Mouse (Mus musculus) megakaryocyte, adult 5-6 weeks (primary cell): Measurements from ENCODE around the gene Pou2af1. TPM values are rescaled to one million over a fixed set of nuclear protein-coding genes. Genes with fewer than 3 reads are reported as not detected.

Source experiments
- ATAC-seq: 2 replicates; pipeline ENCODE4 v1.8.0; 2016; ENCODE audit warnings: mild to moderate bottlenecking, inconsistent platforms; ENCODE audit not compliant: poor library complexity, severe bottlenecking
- total RNA-seq, 2 experiments: library from RNA; stranded (forward) in 1 of 2; stranded (reverse) in 1 of 2; fragments of 153-499, 151-499 nt in 1 of 2; fragments of 221-1000, 200-1000 nt in 1 of 2; gene quantifications; 2 replicates each; pipeline versions ENCODE4 v1.2.3 to v1.2.4; 2015 to 2017

The Pou2af1 gene
- total RNA-seq, 2 experiments from 2014 or later = 0.22 TPM; not detected in 1

DNA sequence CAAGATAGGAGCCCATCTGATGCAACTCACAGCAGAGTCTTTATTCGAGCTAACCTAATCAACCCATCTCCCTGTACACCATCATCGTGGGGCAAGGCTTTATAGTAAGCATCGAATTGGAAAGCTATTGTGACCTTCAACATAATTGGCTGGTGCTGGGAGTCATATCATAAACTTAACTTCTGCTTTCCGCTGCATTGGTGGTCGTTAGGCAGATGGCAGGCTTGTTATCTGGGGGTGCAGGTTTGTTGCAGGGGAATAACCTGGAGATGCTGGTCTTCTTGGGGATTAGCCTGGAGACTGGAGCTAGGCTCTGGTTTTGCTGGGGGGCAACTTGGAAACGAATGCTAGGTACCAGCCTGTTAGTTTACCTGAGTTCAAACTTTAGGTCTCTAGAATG lies 2.4 kb downstream of the Pou2af1 start:
- ATAC-seq = no peak

DNA sequence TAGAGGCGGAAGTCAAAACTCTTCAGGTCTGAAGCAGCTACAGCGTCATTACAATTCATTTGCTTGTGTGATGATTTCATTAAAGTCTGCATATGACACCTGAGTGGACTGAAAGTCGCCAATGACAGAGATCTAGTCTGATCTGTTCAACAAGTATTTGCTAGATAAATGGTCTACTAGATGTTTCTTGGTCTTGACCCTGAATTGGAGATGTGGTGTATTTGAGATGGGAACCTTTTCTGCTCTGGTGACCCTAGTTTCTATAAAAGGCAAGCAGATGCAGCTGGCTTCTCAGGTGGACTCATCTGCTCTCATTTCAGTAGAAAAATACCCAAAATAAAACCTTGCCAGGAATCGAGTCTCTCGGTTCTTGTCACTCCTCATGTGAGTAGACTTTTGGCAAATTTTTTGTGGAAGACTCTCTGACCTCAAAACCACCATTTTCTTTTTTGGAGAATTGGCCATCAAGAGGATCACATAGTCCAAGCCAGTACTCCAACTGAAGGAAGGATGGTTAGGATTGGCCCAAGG lies 12.2 kb downstream of the Pou2af1 start:
- no peak for ATAC-seq

DNA sequence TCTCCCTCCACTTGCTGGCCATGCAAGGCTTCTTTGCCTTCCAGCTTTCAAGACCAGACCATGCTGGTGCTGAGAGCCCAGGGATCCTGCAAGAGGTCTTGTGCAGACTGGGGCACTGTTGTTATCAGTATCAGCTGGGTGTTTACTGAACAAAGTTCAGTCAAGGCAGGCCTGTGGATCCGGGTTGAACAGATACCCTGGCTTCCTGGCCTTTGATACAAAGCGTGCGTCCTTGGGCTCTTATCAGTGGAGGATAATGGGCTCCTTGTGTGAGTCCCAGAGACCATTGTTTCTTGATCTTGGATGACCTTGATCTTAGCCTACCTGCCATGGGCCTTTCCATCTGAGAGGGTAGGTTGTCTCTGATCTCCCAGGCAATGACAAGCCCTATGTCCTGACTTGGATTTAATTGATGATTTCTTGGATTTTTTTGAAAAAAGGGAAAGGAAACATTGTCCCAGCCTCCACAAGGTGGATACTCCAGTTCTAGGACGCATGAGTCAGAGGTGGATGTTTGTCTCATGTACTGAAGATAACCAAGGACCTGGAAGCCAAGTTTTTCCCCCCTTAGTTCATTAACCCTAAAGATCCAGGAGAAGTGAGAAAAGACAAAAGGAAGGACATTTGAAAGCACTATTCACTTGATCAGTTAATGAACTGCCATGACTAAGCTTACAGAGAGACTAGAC lies 17.3 kb downstream of the Pou2af1 start:
- ATAC-seq = no peak

DNA sequence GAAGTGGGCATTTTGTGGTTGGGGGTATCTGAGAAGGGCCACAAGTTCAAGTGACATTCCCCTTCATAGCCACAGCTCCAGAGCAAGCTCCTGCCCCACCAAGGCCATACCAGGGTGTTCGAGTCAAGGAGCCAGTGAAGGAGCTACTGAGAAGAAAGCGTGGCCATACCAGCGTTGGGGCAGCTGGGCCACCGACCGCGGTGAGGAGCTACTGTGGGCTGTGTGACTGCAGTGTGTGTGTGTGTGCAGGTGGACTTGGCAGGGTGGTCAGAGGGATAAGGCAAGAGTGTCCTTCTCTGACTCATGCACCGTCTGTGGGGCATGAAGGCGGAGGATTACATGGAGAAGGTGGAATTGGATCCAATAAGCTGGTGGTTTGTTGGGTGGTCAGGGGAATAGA lies 18.7 kb downstream of the Pou2af1 start:
- ATAC-seq = no peak

DNA sequence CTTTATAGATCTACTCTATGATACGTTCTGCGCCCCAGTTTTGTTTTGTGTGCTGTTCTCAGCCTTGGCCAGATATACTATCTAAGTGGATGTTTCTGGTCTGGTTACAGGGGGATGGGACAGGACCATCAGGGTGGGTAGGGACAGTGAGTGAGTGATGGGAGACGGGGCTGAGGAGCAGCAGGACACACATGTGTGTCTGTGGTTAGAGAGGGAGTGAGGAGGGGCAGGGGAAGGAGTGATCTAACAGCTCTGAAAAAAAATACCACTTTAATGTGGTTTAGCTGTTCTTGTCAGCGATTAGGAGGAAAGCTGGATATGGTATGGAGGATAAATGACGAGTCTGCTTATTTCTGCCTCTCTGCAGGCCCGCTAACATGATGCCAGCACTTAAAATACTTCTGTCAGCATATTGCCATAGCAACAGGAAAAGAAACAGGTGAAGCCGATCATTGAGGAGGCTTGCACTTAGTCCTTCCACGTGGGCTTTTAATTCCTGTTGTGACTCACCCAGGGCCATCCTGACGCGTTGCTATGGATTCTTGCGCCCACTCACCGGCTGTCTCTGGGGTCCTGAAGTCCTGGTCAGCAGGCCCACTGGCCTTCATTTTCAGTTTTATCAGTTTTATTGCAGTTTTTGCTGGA lies 25.4 kb downstream of the Pou2af1 start:
- ATAC-seq = no peak

DNA sequence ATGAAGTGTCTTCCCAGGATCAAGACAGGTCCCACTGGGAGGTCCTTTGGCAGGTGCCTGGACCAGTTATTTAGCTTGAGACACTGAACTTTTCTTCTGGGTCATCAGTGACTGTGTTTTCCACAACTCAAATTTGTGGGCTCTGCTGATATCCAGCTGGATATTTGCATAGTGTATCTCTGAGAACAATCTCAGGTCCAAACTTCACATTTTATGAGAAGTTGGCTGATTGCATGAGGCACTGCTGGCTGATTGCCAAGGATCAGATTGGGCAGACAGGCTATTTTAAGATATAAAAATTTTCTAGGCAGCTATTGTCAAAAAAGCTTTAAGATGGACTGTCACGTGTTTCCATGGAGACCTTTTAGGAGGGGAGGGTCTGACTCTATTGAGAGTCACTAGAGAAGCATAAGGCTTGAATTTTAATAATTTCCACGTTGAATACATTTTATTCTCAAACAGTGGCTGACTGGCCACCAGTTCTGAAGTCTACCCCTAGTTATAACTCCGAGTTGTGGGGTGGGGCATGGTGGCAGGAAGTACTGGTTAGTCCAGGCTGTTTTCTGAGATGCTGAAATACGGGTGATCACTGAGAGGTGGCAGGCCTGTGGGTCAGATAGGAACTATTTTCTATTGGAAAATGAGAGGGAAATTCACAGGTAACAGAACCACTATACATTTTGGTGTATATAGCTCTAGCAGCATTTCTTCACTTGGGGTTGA lies 43.4 kb downstream of the Pou2af1 start:
- no peak for ATAC-seq

DNA sequence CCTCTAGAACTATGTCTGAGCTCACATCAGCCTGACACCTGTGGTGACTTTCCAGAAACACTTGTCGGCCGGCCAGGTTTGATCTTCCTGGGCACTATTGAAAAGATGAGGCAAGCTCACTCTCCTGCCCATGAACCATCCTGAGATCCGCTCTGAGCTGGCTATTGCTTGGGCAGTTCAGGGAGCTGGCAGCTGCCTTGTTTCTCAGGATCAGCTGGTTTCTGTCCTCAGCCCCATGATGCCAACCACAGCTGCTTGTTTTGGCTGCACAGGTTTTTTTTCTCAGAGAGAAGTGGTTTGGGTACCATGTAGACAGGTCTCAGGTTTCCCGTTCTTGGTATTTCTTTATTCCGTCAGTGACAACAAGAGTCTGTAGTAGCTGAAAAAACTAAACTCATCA lies 44.9 kb downstream of the Pou2af1 start:
- no peak for ATAC-seq

DNA sequence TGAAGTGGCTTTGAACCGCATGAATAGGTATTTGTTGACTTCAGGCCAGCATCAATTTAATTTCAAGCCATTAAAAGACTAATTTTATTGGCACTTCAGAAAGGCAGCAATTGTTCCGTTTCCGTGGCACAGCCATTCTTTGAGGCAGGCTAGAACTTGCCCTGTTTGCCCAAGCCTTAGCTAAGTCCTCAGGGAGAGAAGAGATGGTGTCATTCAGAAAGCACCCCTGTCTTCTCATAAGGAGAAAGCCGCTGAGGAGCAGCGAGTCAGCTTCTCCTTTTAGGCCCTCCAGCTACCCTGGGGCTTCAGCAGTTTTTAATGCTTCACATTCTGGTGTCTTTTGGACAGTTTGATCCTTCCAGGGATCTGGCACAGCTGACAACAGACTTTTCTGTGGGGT lies 55.3 kb downstream of the Pou2af1 start:
- no peak for ATAC-seq

DNA sequence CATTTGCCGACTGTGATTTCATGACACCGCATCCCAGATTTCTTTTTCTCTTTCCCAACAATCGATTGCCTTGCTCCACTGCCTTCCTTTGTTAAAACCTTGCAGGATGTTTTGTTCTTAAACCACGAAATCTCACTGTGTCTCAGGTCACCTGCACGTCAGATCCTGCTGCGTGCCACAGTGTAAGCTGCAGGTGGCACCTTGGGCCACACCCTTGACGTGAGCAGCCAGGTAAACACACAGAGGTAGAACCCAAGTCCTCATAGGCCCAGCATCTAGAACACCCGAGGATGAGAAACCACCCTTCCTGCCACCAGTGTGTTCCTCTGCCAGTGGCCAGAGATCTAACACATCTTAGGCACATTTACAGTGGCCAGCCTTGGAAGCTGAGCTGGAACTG lies 57.6 kb downstream of the Pou2af1 start:
- no peak for ATAC-seq

DNA sequence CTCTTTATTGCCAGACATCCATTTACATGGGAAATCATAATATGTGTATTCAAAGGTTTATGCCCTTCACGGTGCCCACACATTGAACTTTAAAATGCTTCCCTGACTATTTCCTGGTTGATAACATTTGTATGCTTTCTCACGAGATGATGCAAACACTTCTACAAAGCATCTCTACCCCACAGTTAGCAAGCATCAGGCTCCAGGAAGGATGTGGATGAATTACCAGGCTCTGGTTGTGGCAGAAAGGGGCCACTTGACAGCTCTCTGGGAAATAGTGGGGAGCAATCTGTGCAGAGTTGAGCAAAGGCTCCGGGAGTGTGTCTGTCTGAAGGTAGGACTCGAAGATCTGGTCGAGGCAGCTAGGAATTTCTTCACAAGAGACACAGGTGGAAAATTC lies 58.6 kb downstream of the Pou2af1 start:
- no peak for ATAC-seq

DNA sequence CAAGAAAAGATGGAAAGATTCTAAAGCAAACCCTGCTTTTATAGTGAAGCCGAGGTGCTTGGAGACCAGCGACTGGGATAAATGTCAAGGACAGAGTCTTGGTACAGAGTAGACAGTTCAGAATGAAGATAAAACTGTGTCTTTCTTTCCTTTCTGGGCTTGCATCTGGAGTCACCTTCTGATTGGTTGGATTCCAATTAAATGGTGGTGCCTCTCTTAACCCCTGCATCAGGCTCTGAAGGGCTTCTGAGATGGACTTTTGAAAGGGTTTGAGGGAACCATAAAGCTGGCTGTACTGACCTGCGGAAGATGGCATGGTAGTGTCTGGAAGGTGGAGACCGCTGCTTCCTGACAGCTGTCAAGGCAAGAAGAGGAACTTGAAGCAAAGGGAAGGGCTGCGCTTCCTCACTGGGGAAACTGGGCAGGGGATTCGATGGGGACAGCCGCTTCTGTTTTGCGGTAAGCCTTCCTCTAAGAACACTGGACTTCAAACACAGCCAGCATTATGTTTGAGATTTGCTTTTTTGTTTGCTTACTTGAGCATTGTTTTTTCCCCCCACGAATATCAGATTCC lies 60.2 kb downstream of the Pou2af1 start:
- ATAC-seq = peak; percentile 91

DNA sequence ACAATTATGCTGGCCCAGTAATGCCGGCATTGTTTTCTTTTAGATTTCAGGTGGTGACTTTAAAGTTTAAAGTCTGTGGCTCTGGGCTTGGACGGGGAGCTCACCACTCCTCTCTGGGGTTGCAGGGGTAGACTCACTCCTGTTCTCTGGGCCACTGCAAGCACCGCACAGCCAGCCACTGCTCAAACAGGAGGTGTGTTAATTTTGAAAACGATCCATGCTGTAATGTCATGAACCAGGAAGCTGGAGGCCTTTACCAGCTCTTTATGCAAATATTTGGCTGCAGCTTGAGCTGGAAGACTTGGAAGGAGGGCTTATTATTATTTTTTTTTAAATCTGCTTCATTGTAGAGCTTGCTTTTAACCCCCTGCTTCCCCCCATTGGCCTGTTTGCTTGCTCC lies 61.2 kb downstream of the Pou2af1 start:
- ATAC-seq = no peak

DNA sequence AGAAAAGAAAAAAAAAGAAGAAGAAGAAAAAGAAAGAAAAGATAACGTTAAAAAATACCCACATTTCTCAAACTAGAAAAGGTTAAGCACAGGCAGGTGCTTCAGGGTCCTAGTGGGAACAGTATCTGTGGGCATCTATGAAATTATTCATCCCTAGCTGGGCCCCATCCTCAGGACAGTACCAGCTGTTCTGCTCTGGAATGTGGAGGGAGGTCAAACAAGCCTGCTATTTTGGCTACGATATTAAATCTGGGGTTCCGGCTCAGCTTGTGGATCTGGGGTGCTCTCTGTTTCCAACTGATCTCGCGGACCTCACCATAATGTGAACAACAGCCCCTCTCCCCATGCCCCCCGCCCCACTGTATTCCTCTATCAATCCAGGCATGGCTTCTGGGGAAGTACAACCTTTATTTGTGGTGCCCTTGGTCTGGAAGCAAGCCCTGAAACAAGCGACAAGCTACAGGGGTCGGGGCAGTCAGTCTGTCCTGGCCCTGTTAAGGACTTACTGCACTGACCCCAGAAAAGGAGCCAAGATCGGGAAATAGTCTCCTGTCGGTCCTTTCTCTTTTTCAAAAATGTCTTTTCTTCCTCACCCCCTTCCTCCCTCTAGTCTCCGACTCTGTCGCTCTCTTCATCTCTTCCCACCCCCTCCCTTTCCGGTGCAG lies 64.5 kb downstream of the Pou2af1 start:
- no peak for ATAC-seq

DNA sequence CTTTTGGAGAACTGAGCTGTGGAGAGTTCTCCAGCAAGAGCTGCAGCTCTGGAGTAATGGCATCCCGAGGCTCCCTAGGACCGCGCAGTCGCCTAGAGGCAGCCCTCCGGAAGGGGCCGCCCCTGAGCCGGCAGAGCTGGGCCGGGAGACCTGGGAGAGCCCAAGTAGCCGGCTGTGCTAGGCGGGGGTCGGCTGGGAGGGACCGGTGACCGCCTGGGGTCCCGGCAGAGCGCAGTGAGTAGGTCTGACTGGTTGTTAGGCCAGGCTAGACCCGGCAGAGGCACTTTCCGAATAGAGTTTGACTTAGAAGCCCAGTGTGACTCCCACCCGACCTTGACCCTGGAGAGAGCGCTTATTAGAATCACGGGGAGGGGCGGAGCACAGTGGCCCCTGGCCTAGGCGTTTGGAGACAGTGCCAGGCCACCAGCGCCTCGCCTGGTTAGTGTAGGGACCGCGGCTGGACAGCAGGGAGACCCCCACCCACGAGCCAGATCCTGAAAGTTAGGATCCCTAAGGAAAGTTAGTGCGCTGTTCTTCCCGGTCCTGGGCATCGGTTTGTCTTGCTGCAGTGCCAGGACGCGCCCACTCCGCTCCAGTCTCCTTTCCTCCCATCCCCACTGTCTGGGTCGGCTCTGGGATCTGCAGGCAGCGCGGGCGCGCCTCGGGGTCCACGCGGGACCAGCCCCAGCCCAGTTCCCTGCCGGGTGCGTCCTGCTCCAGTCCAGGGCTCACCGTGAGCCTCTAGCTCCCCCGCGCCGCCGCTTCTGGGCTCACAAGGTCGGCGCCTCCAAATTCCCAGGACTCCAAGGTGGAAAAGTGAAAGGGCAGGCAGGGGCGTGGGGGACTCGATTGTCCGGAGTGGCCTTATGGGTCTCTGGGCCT lies 65.2 kb downstream of the Pou2af1 start, which contains the start of gene Colca2:
Gene Colca2, minus strand, starts transcription at position 70 of the 882 bp plus-strand sequence.
- peak; percentile 53 for ATAC-seq

DNA sequence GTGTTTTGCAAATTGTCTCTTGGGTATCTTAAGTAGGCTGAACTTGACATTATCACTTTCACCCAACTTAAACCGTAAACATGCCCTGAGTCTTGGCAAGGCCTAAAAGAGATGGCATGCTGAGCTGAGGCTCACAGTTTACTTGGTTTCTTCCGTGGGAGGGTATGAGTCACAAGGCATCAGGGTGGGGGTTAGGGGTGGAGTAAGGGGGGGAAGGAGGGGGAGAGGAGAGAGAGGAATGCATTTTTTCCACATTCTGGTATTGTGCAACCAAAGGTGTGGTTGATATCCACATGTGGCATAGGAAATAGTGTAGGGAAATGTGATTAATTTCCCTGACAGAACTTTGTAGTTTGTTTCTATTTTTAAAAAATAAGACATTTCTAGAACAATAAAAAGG lies 72.6 kb downstream of the Pou2af1 start:
- ATAC-seq = no peak

Other genes with a start within 250 kb of the Pou2af1 start
- gene Sik2, start 204.6 kb upstream of the Pou2af1 start, total RNA-seq (2015) = 26.8 and 30.9 TPM in 2 replicates
- gene Sik2, start 204.6 kb upstream of the Pou2af1 start, total RNA-seq (2017) = 15.6 and 20.2 TPM in 2 replicates
- gene Btg4, start 152.8 kb upstream of the Pou2af1 start, total RNA-seq (2015) = not detected in 2 replicates
- not detected in 2 replicates for gene Btg4, start 152.8 kb upstream of the Pou2af1 start, total RNA-seq (2017)
- gene Layn, start 136.6 kb upstream of the Pou2af1 start, total RNA-seq (2015) = 5.9 and 8.1 TPM in 2 replicates
- 16.3 and 20.6 TPM in 2 replicates for gene Layn, start 136.6 kb upstream of the Pou2af1 start, total RNA-seq (2017)
- not detected in 2 replicates for gene 4833427G06Rik, start 111.6 kb upstream of the Pou2af1 start, total RNA-seq (2015)
- not detected in 2 replicates for gene 4833427G06Rik, start 111.6 kb upstream of the Pou2af1 start, total RNA-seq (2017)
- not detected in 2 replicates for gene Gm32742, start 48.2 kb upstream of the Pou2af1 start, total RNA-seq (2015)
- gene Gm32742, start 48.2 kb upstream of the Pou2af1 start, total RNA-seq (2017) = not detected in 2 replicates
- gene Colca2, start 64.9 kb downstream of the Pou2af1 start, total RNA-seq (2015) = not detected in 2 replicates
- not detected in 2 replicates for gene Colca2, start 64.9 kb downstream of the Pou2af1 start, total RNA-seq (2017)
- not detected in 2 replicates for gene 1810046K07Rik, start 115.2 kb downstream of the Pou2af1 start, total RNA-seq (2015)
- not detected in 2 replicates for gene 1810046K07Rik, start 115.2 kb downstream of the Pou2af1 start, total RNA-seq (2017)